Mouse (Mus musculus): Measurements from ENCODE around the gene Atl3.

Atl3 gene

DNA sequence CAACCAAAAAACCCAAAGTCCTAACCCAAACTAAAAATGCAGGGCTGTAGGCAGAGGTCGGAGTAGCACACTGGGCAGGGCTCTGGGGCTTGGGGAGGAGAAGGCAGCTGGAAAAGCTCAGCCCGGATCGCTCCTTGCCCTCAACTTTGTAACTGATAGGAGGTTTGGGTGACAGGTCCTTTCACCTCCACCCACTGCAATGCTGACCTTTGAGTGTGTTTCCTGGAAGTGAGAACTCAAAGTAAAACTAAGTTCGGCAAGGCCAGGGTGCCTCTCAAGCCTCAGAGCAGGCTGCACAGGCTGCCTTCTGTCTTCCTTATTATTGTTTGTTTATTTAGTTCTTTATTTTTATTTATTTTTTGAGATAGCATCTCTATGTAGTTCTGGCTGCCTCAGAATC, 66.1 kb downstream of the Atl3 start:
- no peak for DNase-seq (ENCODE audit: low read depth, low spot score)

DNA sequence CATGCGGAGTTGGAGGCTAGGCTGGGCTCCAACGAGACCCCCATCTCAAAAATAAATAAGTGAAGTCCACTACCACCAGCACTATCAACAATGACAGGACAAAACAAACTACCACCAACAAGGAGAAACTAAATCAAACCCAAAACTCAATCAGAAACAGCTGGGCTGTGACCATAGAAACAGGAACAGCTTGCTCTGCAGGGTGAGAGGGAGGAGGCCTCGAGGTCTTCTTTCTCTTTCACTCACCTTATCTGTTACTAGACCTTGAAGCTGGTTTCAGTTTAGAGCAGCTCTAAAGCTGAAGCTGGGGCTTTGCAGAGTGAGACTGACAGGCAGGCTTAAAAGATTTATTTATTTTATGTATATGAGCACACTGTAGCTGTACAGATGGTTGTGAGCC, 67.6 kb downstream of the Atl3 start:
- no peak for DNase-seq (ENCODE audit: low read depth, low spot score)

DNA sequence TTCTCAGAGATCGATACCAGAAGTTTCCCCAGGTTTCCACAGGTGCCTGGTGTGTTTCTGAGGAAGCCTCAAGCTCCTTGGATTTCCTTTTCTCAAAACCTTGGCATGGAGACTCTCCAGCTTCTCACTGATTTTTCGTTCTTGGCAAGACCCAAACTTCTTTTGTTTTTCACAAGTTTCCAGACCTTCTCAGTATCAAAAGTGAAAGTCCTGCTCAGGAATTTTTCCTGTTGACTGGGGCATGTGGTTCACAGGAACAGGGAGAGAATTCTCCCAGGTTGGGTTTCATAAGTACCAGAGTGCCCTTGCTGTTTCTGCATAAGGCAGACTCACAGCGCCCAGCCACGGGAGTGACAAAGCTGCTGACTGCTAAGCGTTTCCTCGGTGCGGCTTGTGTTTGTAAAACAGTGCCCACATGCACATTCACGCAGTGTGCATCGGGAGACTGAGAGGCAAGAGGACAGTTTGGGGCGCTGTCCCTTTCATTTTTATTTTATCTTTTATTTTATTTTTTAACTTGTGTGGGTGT, 68.8 kb downstream of the Atl3 start:
- DNase-seq (ENCODE audit: low read depth, low spot score) = no peak

DNA sequence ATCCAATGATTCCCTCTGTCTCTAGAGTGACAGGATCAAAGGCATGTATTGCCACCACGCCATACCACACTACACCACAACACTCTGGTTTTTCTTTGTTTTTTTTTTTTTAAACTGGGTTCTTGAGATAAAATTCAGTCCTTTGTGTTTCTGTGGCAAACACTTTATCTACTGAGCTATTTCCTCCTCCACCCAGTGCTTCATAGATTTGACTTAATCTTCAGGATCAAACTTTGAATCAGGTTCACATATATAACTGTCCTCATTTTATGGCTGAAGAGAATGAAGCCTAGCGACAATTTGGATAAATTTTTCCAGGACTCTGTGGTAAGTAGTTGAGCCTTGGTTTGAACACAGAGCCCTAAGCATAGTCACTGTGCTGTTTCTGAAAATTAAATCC, 69.8 kb downstream of the Atl3 start:
- no peak for DNase-seq (ENCODE audit: low read depth, low spot score)

DNA sequence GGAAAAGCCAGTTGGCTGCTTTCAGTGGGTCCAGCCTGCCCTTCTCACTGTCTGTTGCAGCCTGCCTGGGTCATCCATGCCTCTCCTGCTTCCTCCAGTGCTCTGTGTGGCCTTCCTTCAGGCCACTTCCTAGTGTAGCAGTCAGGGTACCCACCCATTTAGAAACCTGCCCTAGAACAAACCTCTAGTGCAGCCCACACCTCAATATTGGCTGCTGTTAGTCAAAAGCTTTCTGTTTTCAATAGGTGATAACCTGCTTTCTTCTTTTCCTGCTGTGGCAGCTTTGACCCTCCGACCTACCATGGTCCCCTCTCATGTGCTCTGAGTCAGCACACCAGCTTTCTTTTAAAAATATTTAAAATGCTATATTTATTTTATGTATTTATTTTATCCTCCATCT, 70.6 kb downstream of the Atl3 start:
- DNase-seq (ENCODE audit: low read depth, low spot score) = no peak

DNA sequence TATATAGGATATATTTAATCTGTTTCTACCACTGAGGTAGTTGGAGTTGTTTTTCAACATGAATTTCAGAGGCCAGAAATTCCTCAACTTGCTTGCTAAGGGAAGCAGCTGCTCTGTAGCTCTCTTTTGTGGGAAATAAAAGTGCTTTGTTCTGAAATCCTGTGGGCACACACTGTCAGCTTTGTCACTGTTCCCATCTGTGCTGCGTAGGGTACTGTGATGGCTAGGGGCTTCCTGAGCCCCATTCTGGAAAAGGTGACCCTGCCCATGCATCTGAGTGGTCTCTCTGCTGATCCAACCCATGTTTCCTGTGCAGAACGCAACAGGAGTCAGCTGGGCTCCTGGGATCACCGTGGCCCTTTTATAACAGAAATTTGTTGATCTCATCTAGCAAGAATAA, 73.0 kb downstream of the Atl3 start:
- no peak for DNase-seq (ENCODE audit: low read depth, low spot score)

DNA sequence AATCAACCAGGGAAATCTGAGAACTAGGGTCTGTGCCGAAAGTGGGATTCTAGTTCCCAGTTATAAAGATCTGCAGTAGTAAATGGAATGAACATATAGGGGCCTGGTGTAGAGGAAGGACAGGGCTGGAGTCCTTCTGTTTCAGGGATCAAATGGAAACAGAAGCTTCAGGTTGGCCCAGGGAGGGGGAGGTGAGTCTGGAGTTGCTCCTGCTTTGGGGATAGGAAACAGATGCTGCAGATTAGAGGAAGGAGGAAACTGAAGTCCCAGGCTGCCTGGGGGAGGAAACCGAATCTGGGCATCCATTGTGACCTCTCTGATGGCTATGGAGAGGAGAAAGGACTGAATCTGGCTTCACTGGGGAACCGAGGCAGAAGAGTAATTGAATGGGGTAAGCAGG, 74.5 kb downstream of the Atl3 start:
- no peak for DNase-seq (ENCODE audit: low read depth, low spot score)

DNA sequence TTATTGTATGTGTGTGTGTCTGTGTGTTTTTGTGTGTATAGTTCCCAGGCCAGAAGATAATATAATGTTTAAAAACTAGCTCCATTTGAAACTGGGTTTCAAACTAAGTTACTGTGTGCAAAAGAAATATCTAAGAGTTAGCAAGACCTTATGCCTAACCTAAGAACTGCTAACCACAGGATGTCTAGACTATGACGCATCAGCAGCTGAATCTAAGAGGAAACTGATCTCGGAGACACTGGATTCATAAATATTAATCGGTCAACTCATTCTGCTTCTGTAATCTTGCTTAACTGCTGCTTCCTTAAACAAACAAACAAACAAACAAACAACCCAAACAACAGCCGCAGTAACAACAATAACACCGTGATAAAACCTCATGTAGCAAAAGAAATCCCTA, 75.8 kb downstream of the Atl3 start:
- DNase-seq (ENCODE audit: low read depth, low spot score) = no peak

DNA sequence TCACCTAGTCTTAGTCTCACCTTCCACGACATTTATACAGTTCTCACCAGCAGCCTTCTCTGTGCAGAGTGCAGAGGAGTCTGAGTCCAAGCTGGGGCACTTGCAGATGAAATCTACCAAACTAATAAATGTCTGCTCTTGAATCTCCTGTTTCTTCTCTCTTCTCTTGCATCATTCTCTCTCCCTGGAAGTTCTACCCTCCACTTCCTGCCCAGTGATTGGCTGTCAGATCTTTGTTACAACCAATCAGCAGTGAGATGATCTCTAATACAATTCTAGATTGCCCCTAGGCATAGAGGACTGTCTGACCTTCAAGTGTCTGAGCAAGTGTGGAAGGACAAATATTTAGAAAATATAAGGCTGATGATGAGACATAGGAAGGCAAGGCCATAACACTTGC, 82.3 kb downstream of the Atl3 start:
- no peak for DNase-seq (ENCODE audit: low read depth, low spot score)

DNA sequence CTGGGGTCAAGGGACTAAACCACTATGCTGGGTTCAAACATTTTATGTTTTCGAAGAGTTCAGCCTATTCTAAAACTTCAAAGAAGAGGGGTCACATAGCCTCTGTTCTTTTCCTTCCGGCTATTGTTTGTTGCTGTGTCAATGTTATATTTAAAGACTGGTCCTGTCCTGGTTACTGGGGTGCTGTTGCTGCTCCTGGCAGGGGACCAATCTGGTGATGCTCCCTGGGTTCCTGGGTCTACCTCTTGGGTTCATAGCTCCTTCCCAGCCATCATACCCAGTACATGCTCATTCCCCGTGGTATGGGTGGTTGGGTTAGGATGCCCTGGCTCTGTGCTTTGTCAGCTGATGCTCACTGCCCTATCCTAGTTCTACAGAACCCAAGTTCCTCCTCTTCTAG, 83.9 kb downstream of the Atl3 start:
- DNase-seq (ENCODE audit: low read depth, low spot score) = no peak

DNA sequence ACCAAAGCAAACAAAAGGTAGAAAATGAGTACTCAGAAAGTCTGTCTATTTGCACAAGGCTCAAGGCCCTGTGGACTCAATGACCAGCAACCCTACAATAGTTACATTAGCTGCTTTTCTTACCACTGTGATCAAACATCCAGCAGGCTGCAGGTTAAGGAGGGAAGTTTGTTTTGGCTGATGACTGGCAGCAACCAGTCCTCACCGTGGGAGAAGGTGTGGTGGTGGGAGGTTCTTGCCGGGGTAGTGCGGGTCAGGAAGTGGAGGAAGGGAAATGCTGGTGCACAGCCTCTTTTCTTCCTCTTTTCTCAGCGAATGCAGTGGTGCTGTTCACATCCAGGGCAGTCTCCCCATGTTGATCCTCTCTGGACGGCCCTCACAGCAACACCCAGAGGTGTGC, 87.2 kb downstream of the Atl3 start:
- no peak for DNase-seq (ENCODE audit: low read depth, low spot score)

DNA sequence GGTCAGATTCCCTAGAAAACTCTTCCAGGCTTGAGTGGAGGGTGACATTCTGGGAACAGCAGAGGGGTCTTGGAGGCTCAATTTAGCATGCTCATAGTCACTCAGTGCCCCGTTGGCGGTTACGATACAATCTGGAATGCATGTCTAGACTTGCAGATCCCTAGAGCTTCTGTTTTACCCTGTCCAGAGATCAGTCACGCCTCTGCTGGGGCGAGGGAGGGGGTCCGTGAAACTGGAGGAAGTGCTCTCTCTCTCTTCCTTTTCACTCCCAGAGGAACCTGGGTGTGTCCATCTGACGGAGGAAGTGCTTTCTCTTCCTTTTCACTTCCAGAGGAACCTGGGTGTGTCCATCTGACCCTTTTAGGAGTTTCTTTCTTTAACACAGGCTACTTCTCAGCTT, 89.3 kb downstream of the Atl3 start:
- no peak for DNase-seq (ENCODE audit: low read depth, low spot score)

DNA sequence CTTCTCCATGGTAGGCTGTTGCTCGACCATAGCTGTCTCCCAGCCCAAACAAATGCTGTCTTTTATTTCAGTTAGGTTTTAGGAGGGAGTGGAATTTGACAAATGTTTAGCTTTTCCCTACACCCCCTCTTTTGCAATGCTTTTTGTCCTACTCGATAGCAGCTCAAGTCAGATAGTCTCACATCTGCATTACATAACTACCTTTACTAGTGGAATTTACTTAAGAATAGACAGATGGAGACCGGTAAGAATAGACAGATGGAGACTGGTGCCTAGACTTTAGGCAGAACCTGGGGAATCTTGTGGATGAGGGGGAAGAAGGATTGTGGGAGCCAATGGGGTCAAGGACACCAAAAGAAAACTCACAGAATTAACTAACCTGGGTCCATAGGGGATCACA, 89.8 kb downstream of the Atl3 start:
- no peak for DNase-seq (ENCODE audit: low read depth, low spot score)

DNA sequence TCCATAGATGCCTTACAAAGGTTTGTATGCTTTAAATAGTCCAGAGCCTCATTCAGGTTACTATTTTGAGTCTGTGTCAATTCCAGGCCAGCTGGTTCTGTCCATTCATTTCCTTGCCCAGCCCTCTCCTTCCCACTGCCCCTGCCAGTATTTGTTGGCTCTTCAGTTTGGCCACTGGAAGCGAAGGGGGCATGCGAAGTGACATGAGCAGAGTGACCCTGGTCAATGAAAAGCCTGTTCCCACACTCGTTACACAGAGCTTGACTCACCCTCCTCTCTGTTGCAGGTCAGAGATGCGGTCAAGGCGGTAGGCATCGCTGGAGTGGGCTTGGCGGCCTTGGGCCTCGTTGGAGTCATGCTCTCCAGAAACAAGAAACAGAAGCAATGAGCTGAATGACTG, 91.4 kb downstream of the Atl3 start:
- DNase-seq (ENCODE audit: low read depth, low spot score) = no peak

DNA sequence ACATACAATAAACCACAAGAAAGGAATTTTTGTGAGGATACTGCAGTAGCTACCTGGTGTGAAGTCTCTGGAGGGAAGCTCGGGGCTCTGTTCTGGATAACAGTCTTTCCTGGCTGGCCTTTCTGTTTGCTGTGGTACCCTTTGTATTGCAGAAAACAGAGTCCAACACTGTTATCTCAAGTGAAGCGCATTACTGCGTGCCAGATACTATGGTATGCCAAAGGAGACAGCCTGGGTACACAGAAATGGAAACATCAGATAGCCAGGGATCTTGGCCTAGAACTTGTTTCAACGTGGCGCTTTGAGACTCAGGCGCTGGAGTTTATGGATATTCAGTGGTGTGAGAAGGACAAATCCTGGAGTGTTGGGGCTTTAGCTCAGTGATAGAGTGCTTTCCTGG, 91.9 kb downstream of the Atl3 start:
- DNase-seq (ENCODE audit: low read depth, low spot score) = no peak
